Mouse (Mus musculus) urinary bladder, postnatal 14 days (tissue): Measurements from ENCODE around the gene Angptl2.
A peak's percentile ranks its signal among the peaks of the same experiment; 100 is the strongest.

Source experiments
- DNase-seq: peaks from one replicate; pipeline ENCODE4 v3.0.0; 2021; ENCODE audit warnings: low spot score

The Angptl2 gene

GRCm38 (mm10) chr2:33230701-33231100 lies 14.8 kb downstream of the Angptl2 start:
- DNase-seq = no peak

GRCm38 (mm10) chr2:33231788-33232187 lies 15.9 kb downstream of the Angptl2 start:
- no peak for DNase-seq

- DNase-seq = no peak
Observed at GRCm38 (mm10) chr2:33232782-33233570, 17.1 kb downstream of the Angptl2 start.

- DNase-seq = no peak
Observed at GRCm38 (mm10) chr2:33233856-33234255, 18.0 kb downstream of the Angptl2 start.

- no peak for DNase-seq
Observed at GRCm38 (mm10) chr2:33234848-33235247, 19.0 kb downstream of the Angptl2 start.

- DNase-seq = no peak
Observed at GRCm38 (mm10) chr2:33237581-33237980, 21.7 kb downstream of the Angptl2 start.

- DNase-seq = no peak
Observed at GRCm38 (mm10) chr2:33244880-33245279, 29.0 kb downstream of the Angptl2 start.

- DNase-seq = peak; percentile 41
Observed at GRCm38 (mm10) chr2:33245350-33245749, 29.5 kb downstream of the Angptl2 start.

- no peak for DNase-seq
Observed at GRCm38 (mm10) chr2:33246841-33247240, 31.0 kb downstream of the Angptl2 start.

GRCm38 (mm10) chr2:33248549-33248948 lies 32.7 kb downstream of the Angptl2 start:
- no peak for DNase-seq

- no peak for DNase-seq
Observed at GRCm38 (mm10) chr2:33249922-33250633, 34.2 kb downstream of the Angptl2 start.

- no peak for DNase-seq
Observed at GRCm38 (mm10) chr2:33252751-33253150, 36.9 kb downstream of the Angptl2 start.

- no peak for DNase-seq
Observed at GRCm38 (mm10) chr2:33253572-33254190, 37.8 kb downstream of the Angptl2 start.

- peak; percentile 36 for DNase-seq
Observed at GRCm38 (mm10) chr2:33254318-33254985, 38.6 kb downstream of the Angptl2 start.

GRCm38 (mm10) chr2:33256769-33257537 lies 41.1 kb downstream of the Angptl2 start:
- DNase-seq = no peak

GRCm38 (mm10) chr2:33260772-33261171 lies 44.9 kb downstream of the Angptl2 start:
- no peak for DNase-seq

GRCm38 (mm10) chr2:33261475-33261874 lies 45.6 kb downstream of the Angptl2 start:
- DNase-seq = no peak

GRCm38 (mm10) chr2:33265793-33266192 lies 49.9 kb downstream of the Angptl2 start:
- DNase-seq = no peak

GRCm38 (mm10) chr2:33267075-33267474 lies 51.2 kb downstream of the Angptl2 start:
- no peak for DNase-seq

GRCm38 (mm10) chr2:33268384-33269131 lies 52.7 kb downstream of the Angptl2 start:
- DNase-seq = no peak

GRCm38 (mm10) chr2:33269132-33269493 lies 53.2 kb downstream of the Angptl2 start:
- DNase-seq = no peak
